Mouse (Mus musculus) cerebellum, adult 2 months (tissue): ENCODE measurements around the gene Dock4.

Experiments used
- CTCF ChIP-seq: fragments of 200-500 bp; IDR thresholded peaks from 2 replicates; pipeline ENCODE4 v1.5.1; 2011; ENCODE audit warnings: low read depth, mild to moderate bottlenecking, control low read depth, low read length, moderate library complexity, borderline replicate concordance; ENCODE audit not compliant: insufficient read depth
- POLR2A ChIP-seq: fragments of 200-500 bp; IDR thresholded peaks from 2 replicates; pipeline ENCODE4 v1.6.1; 2011; ENCODE audit warnings: low read length, control low read depth, borderline replicate concordance; ENCODE audit not compliant: insufficient read depth

DNA sequence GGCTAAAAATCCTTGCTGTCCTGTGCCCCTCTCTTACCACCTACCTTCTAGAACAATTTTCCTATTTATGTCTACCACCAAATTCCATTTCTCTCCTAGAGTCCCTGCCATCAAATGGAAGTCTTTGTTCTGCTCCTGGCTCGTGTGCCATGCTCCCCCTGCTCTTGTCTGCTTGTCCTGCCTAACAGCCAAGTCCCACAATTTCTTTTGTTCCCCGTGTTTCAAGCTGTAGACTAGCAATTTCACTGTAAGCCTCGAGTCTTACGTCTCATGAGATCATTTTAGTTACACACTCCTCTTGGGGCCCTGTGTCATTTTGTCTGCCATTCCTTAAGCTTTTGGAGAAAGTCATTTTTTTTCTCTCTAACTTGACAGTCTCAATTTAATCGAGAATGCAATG lies 268.5 kb downstream of the Dock4 start:
- TF ChIP-seq POLR2A = no peak
- TF ChIP-seq CTCF = no peak
